Mouse (Mus musculus): ENCODE results near the gene Hspa1a. TPM values are rescaled to one million over a fixed set of nuclear protein-coding genes. Genes with fewer than 3 reads are reported as not detected.
A peak's percentile ranks its signal among the peaks of the same experiment; 100 is the strongest.
"Not testable (repeated sequence)": the region's sequence is repeated elsewhere in the genome, so short reads cannot be mapped to it uniquely, and the experiment has no call there.

The Hspa1a gene
- polyA plus RNA-seq, 1 experiment: 1.8 TPM

DNA sequence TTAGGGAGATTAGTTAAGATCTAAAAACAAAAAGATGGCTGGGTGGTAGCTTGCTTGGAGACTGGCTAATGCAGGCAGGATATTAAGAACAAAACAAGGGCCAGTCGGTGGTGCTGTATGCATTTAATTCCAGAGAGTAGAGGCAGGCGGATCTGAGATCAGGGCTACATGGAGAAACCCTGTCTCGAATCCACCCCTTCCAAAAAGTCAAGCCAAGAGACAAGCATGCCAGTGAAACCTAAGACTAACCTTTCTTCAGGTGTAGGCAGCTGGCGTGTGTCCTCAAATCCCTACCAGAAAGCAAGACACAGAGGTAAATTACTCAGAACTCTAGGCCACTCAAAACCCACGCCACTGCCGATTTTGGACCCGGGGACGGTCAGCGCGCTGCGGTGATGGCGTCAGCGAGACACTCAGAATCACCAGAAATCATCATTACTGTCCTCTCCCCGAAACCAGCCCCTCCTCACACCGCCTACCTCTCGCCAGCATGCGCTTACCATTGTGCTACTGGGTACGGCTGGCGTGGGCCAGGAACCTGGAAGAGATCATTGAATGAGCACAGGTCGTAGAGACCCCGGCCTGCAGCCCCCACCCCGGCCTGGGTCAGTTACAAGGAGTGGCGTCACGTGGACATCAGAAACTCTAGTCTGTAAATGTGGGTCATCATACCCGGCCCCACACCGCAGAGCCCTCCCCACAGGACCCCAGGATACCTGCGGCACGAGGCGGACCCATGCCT is 20.1 kb downstream of the Hspa1a start:
- TF ChIP-seq SRF (IDR thresholded peaks at IDR 0.05; ENCODE audit: control insufficient read depth, insufficient read length, low read depth) (no peak), REST (IDR thresholded peaks at IDR 0.05; ENCODE audit: insufficient read depth, insufficient read length) (no peak), MYOG (IDR thresholded peaks at IDR 0.05; ENCODE audit: control insufficient read depth in 1 of 3, insufficient read depth in 1 of 3, insufficient read length in 2 of 3, low read depth in 2 of 3) (no peak), MYOD1 (IDR thresholded peaks at IDR 0.05; ENCODE audit: control insufficient read depth in 1 of 3, insufficient read length in 2 of 3, low read depth in 2 of 3) (no peak), POLR2AphosphoS2 (IDR thresholded peaks at IDR 0.05; ENCODE audit: insufficient read length, low read depth) (no peak), TCF12 (IDR thresholded peaks at IDR 0.05; ENCODE audit: insufficient read depth, poor library complexity, severe bottlenecking) (no peak), POLR2A (IDR thresholded peaks at IDR 0.05; ENCODE audit: insufficient read length, low read depth) (no peak), USF1 (IDR thresholded peaks at IDR 0.05; ENCODE audit: low read depth) (peak; percentile 59), CEBPB (IDR thresholded peaks at IDR 0.05; ENCODE audit: insufficient read depth, poor library complexity, severe bottlenecking) (no peak)
- peaks cover 18% of the 10 kb centered on the region for H3K79me2 ChIP-seq (ENCODE audit: control insufficient read depth, insufficient read depth)
- H3K36me3 ChIP-seq (ENCODE audit: control insufficient read depth, insufficient read depth): peaks cover 14% of the 10 kb centered on the region
- H3K27me3 ChIP-seq (ENCODE audit: control insufficient read depth, insufficient read depth, insufficient read length): no peaks in the 10 kb centered on the region
- peak overlapping the region; percentile 99 for H3K4me3 ChIP-seq
- peak overlapping the region; percentile 48 for H3ac ChIP-seq (ENCODE audit: control insufficient read depth, insufficient read length)
- peak overlapping the region; percentile 85 for H3K4me2 ChIP-seq (ENCODE audit: low read depth)

DNA sequence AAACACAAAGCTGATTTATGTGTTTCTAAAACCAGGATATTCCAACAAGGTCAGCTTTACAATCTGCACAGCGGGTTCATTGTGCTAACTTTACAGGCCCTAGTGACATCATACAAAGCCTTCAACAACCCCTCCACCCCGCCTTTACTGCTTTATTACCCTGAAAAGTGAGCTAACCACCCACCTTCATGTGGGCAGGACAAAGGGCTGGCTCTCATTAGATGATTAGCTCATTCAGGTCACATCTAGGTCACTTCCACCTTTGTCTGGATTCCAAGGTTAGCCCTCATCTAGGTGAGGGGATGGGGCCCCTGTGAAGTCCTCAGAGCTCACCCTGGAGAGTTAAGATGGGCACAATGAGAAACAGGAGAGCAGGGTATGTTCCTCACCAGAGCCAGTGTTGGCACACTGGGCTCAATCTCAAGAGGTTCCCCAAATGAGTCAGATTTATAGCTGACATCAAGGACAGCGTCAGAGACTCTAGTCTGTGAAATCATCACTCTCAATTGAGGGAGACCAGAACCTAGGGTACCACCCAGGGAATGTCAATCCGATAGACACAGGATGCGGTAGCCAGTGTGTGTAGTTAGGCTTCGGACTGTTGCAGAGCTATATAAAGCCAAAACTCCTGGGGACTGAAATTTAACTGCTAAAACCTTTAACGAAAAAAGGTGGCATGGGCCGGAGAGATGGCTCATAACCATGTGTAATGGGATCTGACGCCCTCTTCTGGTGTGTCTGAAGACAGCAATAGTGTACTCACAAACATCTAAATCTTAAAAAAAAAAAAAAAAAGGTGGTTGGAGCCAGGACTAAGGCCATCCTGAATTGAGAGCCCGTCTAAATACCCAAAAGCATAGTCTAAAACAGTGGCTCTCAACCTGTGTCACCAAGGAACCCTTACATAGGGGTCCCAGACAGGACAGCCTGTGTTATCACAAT is 21.2 kb downstream of the Hspa1a start:
- peak overlapping the region; percentile 85 for H3K4me2 ChIP-seq (ENCODE audit: low read depth)
- peaks cover 14% of the 10 kb centered on the region for H3K36me3 ChIP-seq (ENCODE audit: control insufficient read depth, insufficient read depth)
- peaks cover 18% of the 10 kb centered on the region for H3K79me2 ChIP-seq (ENCODE audit: control insufficient read depth, insufficient read depth)
- TF ChIP-seq POLR2A (IDR thresholded peaks at IDR 0.05; ENCODE audit: insufficient read length, low read depth) (peak; percentile 6), TCF12 (IDR thresholded peaks at IDR 0.05; ENCODE audit: insufficient read depth, poor library complexity, severe bottlenecking) (no peak), POLR2AphosphoS2 (IDR thresholded peaks at IDR 0.05; ENCODE audit: insufficient read length, low read depth) (peak; percentile 17), CEBPB (IDR thresholded peaks at IDR 0.05; ENCODE audit: insufficient read depth, poor library complexity, severe bottlenecking) (no peak)
- H3K27me3 ChIP-seq (ENCODE audit: control insufficient read depth, insufficient read depth, insufficient read length): no peaks in the 10 kb centered on the region
- H3K4me3 ChIP-seq: peak overlapping the region; percentile 99
- peak overlapping the region; percentile 48 for H3ac ChIP-seq (ENCODE audit: control insufficient read depth, insufficient read length)

DNA sequence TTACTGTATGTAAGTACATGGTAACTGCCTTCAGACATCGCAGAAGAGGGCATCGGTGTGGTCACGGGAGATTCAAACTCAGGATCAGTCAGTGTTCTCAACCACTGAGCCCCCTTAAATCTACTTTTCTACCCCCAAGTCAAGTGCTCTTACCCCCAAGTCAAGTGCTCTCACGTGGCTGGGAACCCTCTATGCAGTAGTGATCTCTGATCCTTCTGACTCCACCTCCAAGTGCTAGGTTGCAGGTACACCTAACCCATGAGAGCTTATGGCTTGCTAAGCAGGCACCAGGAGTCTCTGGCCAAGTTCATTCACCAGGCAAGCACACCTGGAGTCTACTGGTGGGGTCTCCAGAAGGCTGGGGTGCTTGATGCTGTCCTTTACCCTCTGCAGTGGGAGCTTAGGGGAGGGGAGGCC is 22.4 kb downstream of the Hspa1a start:
- Histone ChIP-seq H3K36me3 (ENCODE audit: control insufficient read depth, insufficient read depth) (peaks cover 14% of the 10 kb centered on the region), H3ac (ENCODE audit: control insufficient read depth, insufficient read length) (no peak overlapping the region), H3K4me3 (no peak overlapping the region), H3K4me2 (ENCODE audit: low read depth) (no peak overlapping the region), H3K27me3 (ENCODE audit: control insufficient read depth, insufficient read depth, insufficient read length) (no peaks in the 10 kb centered on the region), H3K79me2 (ENCODE audit: control insufficient read depth, insufficient read depth) (peaks cover 18% of the 10 kb centered on the region)
- peak; percentile 82 for TF ChIP-seq POLR2AphosphoS2 (IDR thresholded peaks at IDR 0.05; ENCODE audit: insufficient read length, low read depth)
- TF ChIP-seq POLR2A (IDR thresholded peaks at IDR 0.05; ENCODE audit: insufficient read length, low read depth): peak; percentile 44
- TF ChIP-seq SRF (IDR thresholded peaks at IDR 0.05; ENCODE audit: control insufficient read depth, insufficient read length, low read depth): no peak

DNA sequence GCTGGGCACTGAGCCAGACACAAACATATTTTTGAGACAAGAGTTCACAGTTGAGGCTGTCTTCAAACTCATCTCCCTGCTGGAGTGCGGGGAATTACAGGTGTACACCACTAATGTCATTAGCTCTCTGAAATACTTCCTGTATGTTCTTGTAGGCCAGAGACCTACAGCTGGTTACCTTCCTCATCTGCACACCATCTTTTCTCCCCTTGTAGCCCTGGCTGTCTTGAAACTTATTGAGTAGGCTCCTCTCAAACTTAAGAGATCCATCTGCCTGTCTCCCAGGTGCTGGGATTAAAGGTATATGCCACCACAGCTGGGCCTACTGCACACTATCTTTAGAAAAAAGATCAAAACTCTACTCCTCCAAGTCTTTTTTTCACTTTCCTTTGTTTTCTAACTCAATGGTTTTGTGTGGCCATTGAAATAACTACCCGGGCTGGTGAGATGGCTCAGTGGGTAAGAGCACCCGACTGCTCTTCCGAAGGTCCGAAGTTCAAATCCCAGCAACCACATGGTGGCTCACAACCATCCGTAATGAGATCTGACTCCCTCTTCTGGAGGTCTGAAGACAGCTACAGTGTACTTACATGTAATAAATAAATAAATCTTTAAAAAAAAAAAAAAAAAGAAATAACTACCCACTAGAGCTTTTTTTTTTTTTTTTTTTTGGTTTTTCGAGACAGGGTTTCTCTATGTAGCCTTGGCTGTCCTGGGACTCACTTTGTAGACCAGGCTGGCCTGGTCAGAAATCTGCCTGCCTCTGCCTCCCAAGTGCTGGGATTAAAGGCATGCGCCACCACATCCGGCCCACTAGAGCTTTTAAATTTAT is 23.0 kb downstream of the Hspa1a start:
- Histone ChIP-seq H3K79me2 (ENCODE audit: control insufficient read depth, insufficient read depth) (peaks cover 18% of the 10 kb centered on the region), H3K36me3 (ENCODE audit: control insufficient read depth, insufficient read depth) (peaks cover 14% of the 10 kb centered on the region)
- H3ac ChIP-seq (ENCODE audit: control insufficient read depth, insufficient read length); H3K4me3 ChIP-seq; H3K4me2 ChIP-seq (ENCODE audit: low read depth); H3K27me3 ChIP-seq (ENCODE audit: control insufficient read depth, insufficient read depth, insufficient read length): not testable (repeated sequence)

DNA sequence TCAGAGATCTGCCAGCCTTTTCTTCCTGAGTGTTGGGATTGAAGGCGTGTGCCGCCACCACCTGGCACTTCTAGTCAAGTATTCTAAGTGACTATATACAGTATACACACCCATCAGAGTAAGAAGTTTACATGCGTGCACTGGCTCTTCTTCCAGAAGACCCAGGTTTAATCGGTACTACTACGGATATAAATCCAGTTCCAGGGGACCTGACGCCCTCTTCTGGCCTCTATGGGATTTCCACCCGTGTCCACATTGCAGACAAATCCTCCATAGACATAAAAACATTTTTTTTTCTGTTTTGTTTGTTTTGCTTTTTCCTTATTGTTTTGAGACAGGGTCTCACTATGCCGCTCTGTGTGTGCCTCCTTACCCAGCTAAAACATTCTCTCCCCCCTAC is 24.4 kb downstream of the Hspa1a start:
- TF ChIP-seq SRF (IDR thresholded peaks at IDR 0.05; ENCODE audit: control insufficient read depth, insufficient read length, low read depth): no peak
- no peak for TF ChIP-seq USF1 (IDR thresholded peaks at IDR 0.05; ENCODE audit: low read depth)
- no peak for TF ChIP-seq POLR2AphosphoS2 (IDR thresholded peaks at IDR 0.05; ENCODE audit: insufficient read length, low read depth)
- no peak for TF ChIP-seq E2F4 (IDR thresholded peaks at IDR 0.05; ENCODE audit: insufficient read depth)
- H3ac ChIP-seq (ENCODE audit: control insufficient read depth, insufficient read length): no peak overlapping the region
- peaks cover 18% of the 10 kb centered on the region for H3K79me2 ChIP-seq (ENCODE audit: control insufficient read depth, insufficient read depth)

More for the DNA sequence above, 24.4 kb downstream of the Hspa1a start:
- Histone ChIP-seq H3K4me3 (no peak overlapping the region), H3K27me3 (ENCODE audit: control insufficient read depth, insufficient read depth, insufficient read length) (no peaks in the 10 kb centered on the region), H3K36me3 (ENCODE audit: control insufficient read depth, insufficient read depth) (peaks cover 14% of the 10 kb centered on the region), H3K4me2 (ENCODE audit: low read depth) (no peak overlapping the region)
